Mouse (Mus musculus) thymus, adult 2 months (tissue): ENCODE measurements around the gene Nptn.

ENCODE experiments used
- CTCF ChIP-seq: fragments of 200-500 bp; IDR thresholded peaks from 2 replicates; pipeline ENCODE4 v1.5.1; 2012; ENCODE audit warnings: mild to moderate bottlenecking, control low read depth, low read length, moderate library complexity, borderline replicate concordance; ENCODE audit not compliant: control insufficient read depth, poor library complexity, insufficient read depth; ENCODE audit errors: extremely low read depth
- POLR2A ChIP-seq: fragments of 200-500 bp; IDR thresholded peaks from 2 replicates; pipeline ENCODE4 v1.6.1; 2012; ENCODE audit warnings: mild to moderate bottlenecking, low read length, control low read depth, moderate library complexity; ENCODE audit not compliant: control insufficient read depth, poor library complexity, insufficient read depth; ENCODE audit errors: extremely low read depth

- TF ChIP-seq CTCF (no peak), POLR2A (no peak)
These were observed 35.2 kb upstream of the Nptn start for GRCm38 (mm10) chr9:58546630-58547360.
